In genomic region chr2:168552405-168552804, GRCm38 (mm10) we compare ENCODE assay signal across 14 mouse cellular contexts. TPM values are rescaled to one million over a fixed set of nuclear protein-coding genes. Genes with fewer than 3 reads are reported as not detected.
DNase-seq lines count a peak whose midpoint lies in the region; ATAC-seq lines count a peak whose summit lies in the region.
"Had no signal": no experiment of that assay in that cellular context is flagged by ENCODE, and none has a peak within 500 bp of the region (broad histone marks: within the 10 kb centered on the region; RNA-seq: fewer than 3 reads in every experiment).

No protein-coding gene starts in this region.

- no peak overlapping the region for H3K4me3 ChIP-seq in heart, embryonic 10.5 days
- no peak overlapping the region for H3K4me3 ChIP-seq in embryonic facial prominence, embryonic 12.5 days
- H3K4me3 ChIP-seq in kidney, embryonic 14.5 days (ENCODE audit: low read length) = no peak overlapping the region
- H3K4me3 ChIP-seq in liver, embryonic 12.5 days = no peak overlapping the region
- H3K4me3 ChIP-seq: hindbrain, embryonic 12.5 days; midbrain, embryonic 15.5 days had no signal

- H3K27me3 ChIP-seq in heart, embryonic 10.5 days (ENCODE audit: insufficient read depth, poor library complexity, severe bottlenecking) = peaks cover 82% of the 10 kb centered on the region
- H3K27me3 ChIP-seq in embryonic facial prominence, embryonic 12.5 days = peaks cover 3% of the 10 kb centered on the region; the same call in 1 of the 2 replicates
- H3K27me3 ChIP-seq in kidney, embryonic 14.5 days (ENCODE audit: control insufficient read depth, insufficient read depth, low read length) = peaks cover 2% of the 10 kb centered on the region; the same call in 1 of the 2 replicates
- peaks cover 84% of the 10 kb centered on the region for H3K27me3 ChIP-seq in liver, embryonic 12.5 days (replicated peaks)
- H3K27me3 ChIP-seq: Patski had no signal

- 0 out of 2 replicates have a peak, but pooled peaks cover 2% of the 10 kb centered on the region for H3K36me3 ChIP-seq in heart, embryonic 10.5 days
- H3K36me3 ChIP-seq in embryonic facial prominence, embryonic 12.5 days = no peaks in the 10 kb centered on the region
- H3K36me3 ChIP-seq in kidney, embryonic 14.5 days (ENCODE audit: control insufficient read depth, insufficient read depth, low read length) = no peaks in the 10 kb centered on the region
- no peaks in the 10 kb centered on the region for H3K36me3 ChIP-seq in liver, embryonic 12.5 days
- H3K36me3 ChIP-seq: hindbrain, embryonic 12.5 days; midbrain, embryonic 15.5 days had no signal

- H3K9ac ChIP-seq in embryonic facial prominence, embryonic 12.5 days = no peak overlapping the region
- H3K9ac ChIP-seq in kidney, embryonic 14.5 days (ENCODE audit: low read depth, low read length) = no peak overlapping the region
- H3K9ac ChIP-seq in liver, embryonic 12.5 days = no peak overlapping the region

- intact Hi-C loops in heart, postnatal 14 days (cut with DNase I) = no loop called here

- peak overlapping the region; percentile 13; the same call in 1 of the 2 replicates for H3K27ac ChIP-seq in heart, embryonic 10.5 days
- H3K27ac ChIP-seq in embryonic facial prominence, embryonic 12.5 days = no peak overlapping the region
- 0 out of 2 replicates have a peak overlapping the region, but pooled peaks have one; percentile 37 for H3K27ac ChIP-seq in kidney, embryonic 14.5 days (ENCODE audit: low read depth, low read length)
- H3K27ac ChIP-seq in liver, embryonic 12.5 days = no peak overlapping the region
- H3K27ac ChIP-seq: hindbrain, embryonic 12.5 days; midbrain, embryonic 15.5 days had no signal

- 39% methylated on average over 5 of the region's 5 CpGs for WGBS in heart, embryonic 10.5 days
- WGBS in embryonic facial prominence, embryonic 12.5 days = 19% methylated on average over 5 of the region's 5 CpGs
- 26% methylated on average over 5 of the region's 5 CpGs for WGBS in kidney, embryonic 14.5 days
- whole genome bisulfite sequencing in liver, embryonic 12.5 days (ENCODE audit: insufficient replicate concordance) = 37% methylated on average over 5 of the region's 5 CpGs

- H3K4me1 ChIP-seq in heart, embryonic 10.5 days = peaks cover 69% of the 10 kb centered on the region
- H3K4me1 ChIP-seq in embryonic facial prominence, embryonic 12.5 days = peaks cover 65% of the 10 kb centered on the region
- peaks cover 42% of the 10 kb centered on the region for H3K4me1 ChIP-seq in kidney, embryonic 14.5 days (ENCODE audit: control insufficient read depth, insufficient read depth, low read length)
- peaks cover 25% of the 10 kb centered on the region for H3K4me1 ChIP-seq in liver, embryonic 12.5 days

- no peak for ATAC-seq in embryonic facial prominence, embryonic 12.5 days (ENCODE audit: insufficient number of reproducible peaks, insufficient read depth, low FRiP score, low TSS enrichment)
- ATAC-seq in kidney, embryonic 14.5 days (ENCODE audit: low FRiP score, low TSS enrichment) = no peak
- peak; percentile 38; the same call in 1 of the 2 replicates for ATAC-seq in liver, embryonic 12.5 days
- ATAC-seq: midbrain, embryonic 15.5 days; Patski had no signal

- DNase-seq in heart, embryonic 10.5 days (ENCODE audit: low spot score) = no peak
- DNase-seq in heart, postnatal 14 days = no peak
- DNase-seq in Muller cell, postnatal 12 days (ENCODE audit: inconsistent ontology term) = no peak
- no peak for DNase-seq in right cerebral cortex, postnatal 14 days
- no peak for DNase-seq in frontal cortex, postnatal 25 days (ENCODE audit: low spot score in 2 of 2)
- DNase-seq: cerebellum, postnatal 14 days; layer of hippocampus, adult 9-11 months; spleen, adult 18-20 months had no signal

- 0 out of 2 replicates have a peak overlapping the region, but pooled peaks have one; percentile 7 for H3K4me2 ChIP-seq in embryonic facial prominence, embryonic 12.5 days (replicated peaks)
- H3K4me2 ChIP-seq in kidney, embryonic 14.5 days (replicated peaks; ENCODE audit: low read depth, low read length) = no peak overlapping the region
- no peak overlapping the region; the same call in 1 of the 2 replicates for H3K4me2 ChIP-seq in liver, embryonic 12.5 days
- H3K4me2 ChIP-seq: hindbrain, embryonic 12.5 days; midbrain, embryonic 15.5 days had no signal

- no peaks in the 10 kb centered on the region for H3K9me3 ChIP-seq in heart, embryonic 10.5 days
- no peaks in the 10 kb centered on the region for H3K9me3 ChIP-seq in embryonic facial prominence, embryonic 12.5 days
- no peaks in the 10 kb centered on the region for H3K9me3 ChIP-seq in kidney, embryonic 14.5 days (ENCODE audit: control insufficient read depth, low read length)
- no peaks in the 10 kb centered on the region for H3K9me3 ChIP-seq in liver, embryonic 12.5 days (replicated peaks)
- H3K9me3 ChIP-seq: hindbrain, embryonic 12.5 days; midbrain, embryonic 15.5 days had no signal

RNA-seq across cellular contexts. Expression of gene Nfatc2, which starts 49.1 kb away (rescaled TPM):
- 2.0 and 4.6 TPM in 2 replicates for polyA plus RNA-seq in heart, embryonic 10.5 days (2016; fragmentation: Nextera tagmentation; extraction: Ambion mirVana)
- total RNA-seq in heart, postnatal 14 days (2021) = 10 to 100 TPM; 15.9 to 17.8 TPM
- polyA plus RNA-seq in embryonic facial prominence, embryonic 12.5 days (2016; fragmentation: Nextera tagmentation; extraction: Ambion mirVana) = 4.6 and 5.1 TPM in 2 replicates
- polyA plus RNA-seq in kidney, embryonic 14.5 days (2014; fragmentation: Nextera tagmentation; extraction: Ambion mirVana) = 1.7 and 2.7 TPM in 2 replicates
- polyA plus RNA-seq in liver, embryonic 12.5 days (2016; fragmentation: Nextera tagmentation; extraction: Ambion mirVana) = 0.29 and 0.41 TPM in 2 replicates

Comparison
In these comparisons a context has a peak if more than half of its experiments do, and no peak if none do; other contexts are left out.
1. H3K27ac ChIP-seq: peak in heart, embryonic 10.5 days (single experiment) and kidney, embryonic 14.5 days (single experiment); none in embryonic facial prominence, embryonic 12.5 days (single experiment) and liver, embryonic 12.5 days (single experiment).